Mouse (Mus musculus): ENCODE results near the gene Rgs3. TPM values are rescaled to one million over a fixed set of nuclear protein-coding genes. Genes with fewer than 3 reads are reported as not detected.

The Rgs3 gene
- polyA plus RNA-seq, 1 experiment, result 45.8 TPM

GRCm38 (mm10) chr4:62652921-62653757, 93.5 kb downstream of the Rgs3 start:
- Histone ChIP-seq H3K4me1 (ENCODE audit: control insufficient read depth, insufficient read depth, insufficient read length, low read length) (peaks cover 4% of the 10 kb centered on the region; the same call in 1 of the 2 replicates), H3K36me3 (ENCODE audit: control insufficient read depth, insufficient read depth, low read length) (peaks cover 13% of the 10 kb centered on the region; the same call in 1 of the 2 replicates), H3K27me3 (ENCODE audit: control insufficient read depth, insufficient read depth, low read length) (no peaks in the 10 kb centered on the region), H3K27ac (ENCODE audit: insufficient read depth, low read depth, low read length) (no peak overlapping the region), H3K4me3 (ENCODE audit: low read depth, low read length) (no peak overlapping the region)
- 90% methylated on average over 12 of the region's 12 CpGs for WGBS
- TF ChIP-seq POLR2A (IDR thresholded peaks at IDR 0.05; ENCODE audit: low read depth, low read length), result no peak
- TF ChIP-seq CTCF (IDR thresholded peaks at IDR 0.05; ENCODE audit: extremely low read depth, insufficient read length, insufficient replicate concordance, low read depth, low read length), result no peak

DNA sequence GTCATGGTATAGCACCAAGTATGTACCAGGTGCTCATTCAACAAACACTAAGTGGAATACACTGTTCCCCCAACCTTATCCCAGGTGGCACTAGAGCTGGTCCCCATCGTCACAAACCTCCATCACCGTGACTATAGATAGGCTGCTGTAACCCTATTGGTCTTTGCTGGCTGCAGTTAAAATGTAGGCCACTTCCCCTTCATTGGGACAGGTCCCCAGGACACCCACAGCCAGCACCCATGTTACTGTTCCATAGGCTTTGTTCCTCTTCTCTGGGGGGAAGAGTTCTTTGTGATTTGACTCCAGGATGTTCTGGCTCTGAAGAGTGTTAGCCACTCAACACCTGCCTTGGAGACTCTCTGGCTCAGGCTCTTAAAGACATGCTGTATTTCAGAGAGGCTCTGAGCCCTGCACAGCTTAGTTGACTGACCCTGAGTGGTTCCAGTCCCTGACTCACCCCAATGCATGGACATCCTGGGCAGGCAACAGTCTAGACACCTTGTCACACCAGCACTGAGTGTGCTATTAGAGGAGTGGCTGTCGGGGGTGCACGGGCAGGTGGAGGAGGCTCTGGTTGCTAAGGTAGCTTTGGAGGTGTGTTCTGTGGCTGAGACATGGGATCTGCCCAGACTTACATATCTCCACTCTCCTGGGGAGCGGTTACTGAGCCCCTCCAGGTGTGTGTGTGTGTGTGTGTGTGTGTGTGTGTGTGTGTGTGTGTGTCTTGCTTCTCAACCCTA, 94.4 kb downstream of the Rgs3 start:
- peaks cover 4% of the 10 kb centered on the region; the same call in 1 of the 2 replicates for H3K4me1 ChIP-seq (ENCODE audit: control insufficient read depth, insufficient read depth, insufficient read length, low read length)
- no peak for TF ChIP-seq CTCF (IDR thresholded peaks at IDR 0.05; ENCODE audit: extremely low read depth, insufficient read length, insufficient replicate concordance, low read depth, low read length)
- no peak for TF ChIP-seq POLR2A (IDR thresholded peaks at IDR 0.05; ENCODE audit: low read depth, low read length)
- WGBS, result 73% methylated on average over 5 of the region's 5 CpGs
- H3K27ac ChIP-seq (ENCODE audit: insufficient read depth, low read depth, low read length), result no peak overlapping the region
- H3K4me3 ChIP-seq (ENCODE audit: low read depth, low read length), result no peak overlapping the region
- peaks cover 16% of the 10 kb centered on the region; the same call in 1 of the 2 replicates for H3K36me3 ChIP-seq (ENCODE audit: control insufficient read depth, insufficient read depth, low read length)
- H3K27me3 ChIP-seq (ENCODE audit: control insufficient read depth, insufficient read depth, low read length), result no peaks in the 10 kb centered on the region

GRCm38 (mm10) chr4:62659264-62659663, 99.6 kb downstream of the Rgs3 start:
- no peak overlapping the region for H3K27ac ChIP-seq (ENCODE audit: insufficient read depth, low read depth, low read length)
- peaks cover 11% of the 10 kb centered on the region; the same call in 1 of the 2 replicates for H3K36me3 ChIP-seq (ENCODE audit: control insufficient read depth, insufficient read depth, low read length)
- H3K27me3 ChIP-seq (ENCODE audit: control insufficient read depth, insufficient read depth, low read length), result no peaks in the 10 kb centered on the region
- TF ChIP-seq POLR2A (IDR thresholded peaks at IDR 0.05; ENCODE audit: low read depth, low read length) (no peak), CTCF (IDR thresholded peaks at IDR 0.05; ENCODE audit: extremely low read depth, insufficient read length, insufficient replicate concordance, low read depth, low read length) (no peak)
- no peak overlapping the region for H3K4me3 ChIP-seq (ENCODE audit: low read depth, low read length)
- peaks cover 29% of the 10 kb centered on the region for H3K4me1 ChIP-seq (ENCODE audit: control insufficient read depth, insufficient read depth, insufficient read length, low read length)
- 73% methylated on average over 15 of the region's 15 CpGs for WGBS

DNA sequence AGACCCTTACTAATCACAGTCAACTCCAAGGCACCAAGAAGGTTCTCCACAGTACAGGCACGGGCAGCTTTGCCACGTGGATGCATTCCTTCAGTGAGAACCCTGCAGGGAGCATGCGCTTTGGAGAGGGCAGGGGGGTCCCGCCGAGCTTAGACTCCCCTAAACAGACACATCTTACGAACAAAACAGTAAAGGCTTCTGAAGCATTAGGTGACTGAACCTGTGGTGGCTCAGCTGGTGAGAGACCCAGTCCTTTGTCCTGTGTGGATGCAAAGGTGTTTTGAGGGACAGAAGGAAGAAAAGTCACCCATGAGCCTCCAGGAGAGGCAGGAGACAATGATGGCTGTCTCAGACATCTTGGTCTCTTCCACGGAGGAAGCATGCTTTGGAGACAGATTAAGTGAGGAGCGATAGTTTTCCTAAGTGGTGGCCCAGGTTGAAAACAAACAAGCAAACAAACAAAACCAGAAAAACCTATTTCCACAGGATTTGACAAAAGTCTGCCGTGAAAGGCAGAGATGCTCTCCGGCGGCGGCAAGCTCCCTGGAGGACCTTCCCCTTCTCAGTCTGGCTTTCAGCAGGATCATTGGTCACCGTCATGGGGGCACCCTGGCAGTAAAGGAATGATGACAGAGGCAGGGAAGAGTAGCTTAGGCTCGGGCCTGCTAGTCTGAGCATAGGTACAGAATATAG, 100.4 kb downstream of the Rgs3 start:
- peaks cover 11% of the 10 kb centered on the region; the same call in 1 of the 2 replicates for H3K36me3 ChIP-seq (ENCODE audit: control insufficient read depth, insufficient read depth, low read length)
- no peaks in the 10 kb centered on the region for H3K27me3 ChIP-seq (ENCODE audit: control insufficient read depth, insufficient read depth, low read length)
- 79% methylated on average over 14 of the region's 14 CpGs for WGBS
- no peak overlapping the region for H3K27ac ChIP-seq (ENCODE audit: insufficient read depth, low read depth, low read length)
- no peak for TF ChIP-seq POLR2A (IDR thresholded peaks at IDR 0.05; ENCODE audit: low read depth, low read length)
- TF ChIP-seq CTCF (IDR thresholded peaks at IDR 0.05; ENCODE audit: extremely low read depth, insufficient read length, insufficient replicate concordance, low read depth, low read length), result no peak
- H3K4me1 ChIP-seq (ENCODE audit: control insufficient read depth, insufficient read depth, insufficient read length, low read length), result peaks cover 29% of the 10 kb centered on the region
- H3K4me3 ChIP-seq (ENCODE audit: low read depth, low read length), result no peak overlapping the region

DNA sequence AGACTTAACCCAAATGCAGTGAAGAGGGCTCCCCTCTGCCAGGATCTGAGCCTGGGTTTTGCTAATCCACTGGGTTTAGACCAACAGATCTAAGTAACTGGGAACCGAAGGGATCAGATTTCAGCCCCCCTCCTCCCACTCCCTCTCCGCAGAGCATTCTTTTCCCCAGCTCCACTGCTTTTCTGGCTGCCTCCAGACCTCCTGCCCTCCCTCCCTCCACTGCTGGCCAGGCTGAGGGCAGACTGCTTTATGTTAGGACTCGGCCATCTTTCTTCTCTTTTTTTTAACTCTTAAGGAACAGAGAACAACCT, 100.9 kb downstream of the Rgs3 start:
- Histone ChIP-seq H3K4me1 (ENCODE audit: control insufficient read depth, insufficient read depth, insufficient read length, low read length) (peaks cover 29% of the 10 kb centered on the region), H3K27ac (ENCODE audit: insufficient read depth, low read depth, low read length) (peak overlapping the region; percentile 28; the same call in 1 of the 2 replicates), H3K27me3 (ENCODE audit: control insufficient read depth, insufficient read depth, low read length) (no peaks in the 10 kb centered on the region), H3K36me3 (ENCODE audit: control insufficient read depth, insufficient read depth, low read length) (peaks cover 11% of the 10 kb centered on the region; the same call in 1 of the 2 replicates), H3K4me3 (ENCODE audit: low read depth, low read length) (no peak overlapping the region)
- WGBS, result 67% methylated on average over 3 of the region's 3 CpGs
- TF ChIP-seq POLR2A (IDR thresholded peaks at IDR 0.05; ENCODE audit: low read depth, low read length), result no peak
- TF ChIP-seq CTCF (IDR thresholded peaks at IDR 0.05; ENCODE audit: extremely low read depth, insufficient read length, insufficient replicate concordance, low read depth, low read length), result no peak

DNA sequence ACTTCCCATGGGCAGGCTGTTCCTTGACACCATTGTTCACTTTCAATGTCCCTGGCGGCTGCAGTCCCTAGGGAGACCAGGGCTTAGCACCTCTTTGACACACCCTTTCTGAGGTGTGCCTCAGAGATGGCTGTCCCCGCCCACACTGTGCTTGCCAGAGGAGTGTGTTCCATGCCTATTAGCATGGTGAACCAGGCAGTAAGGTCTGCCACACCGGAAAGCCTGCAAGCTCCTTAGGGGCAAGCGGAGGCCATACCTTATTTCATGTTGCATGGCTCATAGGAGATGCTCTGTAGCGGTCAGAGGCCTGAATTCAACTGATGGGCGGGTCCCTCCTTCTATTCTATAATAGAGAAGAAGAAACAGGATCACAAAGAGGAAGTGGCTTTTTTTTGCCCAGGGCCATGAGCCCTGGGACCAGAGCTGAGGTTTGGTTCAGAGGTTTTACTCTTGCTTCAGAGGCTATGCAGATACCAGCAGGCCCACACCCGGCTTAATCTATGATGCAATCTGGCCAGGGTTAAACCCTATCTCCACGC, 101.7 kb downstream of the Rgs3 start:
- TF ChIP-seq CTCF (IDR thresholded peaks at IDR 0.05; ENCODE audit: extremely low read depth, insufficient read length, insufficient replicate concordance, low read depth, low read length), result no peak
- TF ChIP-seq POLR2A (IDR thresholded peaks at IDR 0.05; ENCODE audit: low read depth, low read length), result no peak
- H3K4me1 ChIP-seq (ENCODE audit: control insufficient read depth, insufficient read depth, insufficient read length, low read length), result peaks cover 31% of the 10 kb centered on the region
- WGBS, result 35% methylated on average over 8 of the region's 8 CpGs
- H3K4me3 ChIP-seq (ENCODE audit: low read depth, low read length), result no peak overlapping the region
- no peaks in the 10 kb centered on the region for H3K27me3 ChIP-seq (ENCODE audit: control insufficient read depth, insufficient read depth, low read length)
- H3K36me3 ChIP-seq (ENCODE audit: control insufficient read depth, insufficient read depth, low read length), result peaks cover 11% of the 10 kb centered on the region; the same call in 1 of the 2 replicates
- peak overlapping the region; percentile 37; the same call in 1 of the 2 replicates for H3K27ac ChIP-seq (ENCODE audit: insufficient read depth, low read depth, low read length)

Measured in small intestine, adult 2 months (tissue).